Mouse (Mus musculus): ENCODE measurements around the gene Mtmr3. TPM values are rescaled to one million over a fixed set of nuclear protein-coding genes. Genes with fewer than 3 reads are reported as not detected.

The Mtmr3 gene
- polyA plus RNA-seq, 1 experiment from 2014 or later: 31.4 TPM

GRCm38 (mm10) chr11:4469091-4469490 lies 125.6 kb downstream of the Mtmr3 start:
- Histone ChIP-seq H3K27ac (no peak overlapping the region), H3K27me3 (ENCODE audit: low read depth, poor library complexity, severe bottlenecking) (no peaks in the 10 kb centered on the region), H3K4me1 (peaks cover 15% of the 10 kb centered on the region), H3K9me3 (replicated peaks) (no peaks in the 10 kb centered on the region), H3K36me3 (no peaks in the 10 kb centered on the region), H3K4me3 (no peak overlapping the region)
- 62% methylated on average over 5 of the region's 5 CpGs for WGBS
- no peak for DNase-seq (ENCODE audit: low spot score)

- WGBS: 94% methylated on average over 1 of the region's 1 CpGs
- Histone ChIP-seq H3K27ac (no peak overlapping the region), H3K27me3 (ENCODE audit: low read depth, poor library complexity, severe bottlenecking) (no peaks in the 10 kb centered on the region), H3K9me3 (replicated peaks) (no peaks in the 10 kb centered on the region), H3K36me3 (no peaks in the 10 kb centered on the region), H3K4me1 (peaks cover 6% of the 10 kb centered on the region; the same call in 1 of the 2 replicates), H3K4me3 (no peak overlapping the region)
- DNase-seq (ENCODE audit: low spot score): no peak
These were observed 127.2 kb downstream of the Mtmr3 start for GRCm38 (mm10) chr11:4467436-4467835.

GRCm38 (mm10) chr11:4466191-4466590 lies 128.5 kb downstream of the Mtmr3 start:
- WGBS: 87% methylated on average over 4 of the region's 4 CpGs
- peaks cover 1% of the 10 kb centered on the region for H3K4me1 ChIP-seq
- no peaks in the 10 kb centered on the region for H3K36me3 ChIP-seq
- H3K9me3 ChIP-seq (replicated peaks): no peaks in the 10 kb centered on the region
- H3K4me3 ChIP-seq: no peak overlapping the region
- H3K27me3 ChIP-seq (ENCODE audit: low read depth, poor library complexity, severe bottlenecking): no peaks in the 10 kb centered on the region
- no peak overlapping the region for H3K27ac ChIP-seq
- no peak for DNase-seq (ENCODE audit: low spot score)

GRCm38 (mm10) chr11:4464616-4465015 lies 130.0 kb downstream of the Mtmr3 start:
- no peak for DNase-seq (ENCODE audit: low spot score)
- H3K4me1 ChIP-seq: peaks cover 7% of the 10 kb centered on the region

GRCm38 (mm10) chr11:4464186-4464585 lies 130.5 kb downstream of the Mtmr3 start:
- Histone ChIP-seq H3K9me3 (replicated peaks) (no peaks in the 10 kb centered on the region), H3K27ac (no peak overlapping the region), H3K27me3 (ENCODE audit: low read depth, poor library complexity, severe bottlenecking) (no peaks in the 10 kb centered on the region), H3K4me3 (no peak overlapping the region), H3K36me3 (no peaks in the 10 kb centered on the region), H3K4me1 (peaks cover 7% of the 10 kb centered on the region)
- WGBS: 82% methylated on average over 1 of the region's 1 CpGs
- DNase-seq (ENCODE audit: low spot score): no peak

More at GRCm38 (mm10) chr11:4464616-4465015, 130.0 kb downstream of the Mtmr3 start:
- H3K4me3 ChIP-seq: no peak overlapping the region
- H3K9me3 ChIP-seq (replicated peaks): no peaks in the 10 kb centered on the region
- WGBS: 90% methylated on average over 4 of the region's 4 CpGs
- H3K36me3 ChIP-seq: no peaks in the 10 kb centered on the region
- no peak overlapping the region for H3K27ac ChIP-seq
- no peaks in the 10 kb centered on the region for H3K27me3 ChIP-seq (ENCODE audit: low read depth, poor library complexity, severe bottlenecking)

GRCm38 (mm10) chr11:4462868-4463267 lies 131.8 kb downstream of the Mtmr3 start:
- Histone ChIP-seq H3K27ac (no peak overlapping the region), H3K36me3 (no peaks in the 10 kb centered on the region), H3K9me3 (replicated peaks) (no peaks in the 10 kb centered on the region)

GRCm38 (mm10) chr11:4461154-4461553 lies 133.5 kb downstream of the Mtmr3 start:
- Histone ChIP-seq H3K9me3 (replicated peaks) (no peaks in the 10 kb centered on the region), H3K36me3 (no peaks in the 10 kb centered on the region), H3K27me3 (ENCODE audit: low read depth, poor library complexity, severe bottlenecking) (no peaks in the 10 kb centered on the region), H3K27ac (no peak overlapping the region), H3K4me3 (no peak overlapping the region), H3K4me1 (peaks cover 7% of the 10 kb centered on the region)
- DNase-seq (ENCODE audit: low spot score): peak; percentile 62
- WGBS: 23% methylated on average over 12 of the region's 12 CpGs

More at GRCm38 (mm10) chr11:4462868-4463267, 131.8 kb downstream of the Mtmr3 start:
- DNase-seq (ENCODE audit: low spot score): no peak
- H3K4me1 ChIP-seq: peaks cover 7% of the 10 kb centered on the region
- H3K27me3 ChIP-seq (ENCODE audit: low read depth, poor library complexity, severe bottlenecking): no peaks in the 10 kb centered on the region
- no peak overlapping the region for H3K4me3 ChIP-seq
- 54% methylated on average over 2 of the region's 2 CpGs for WGBS

- WGBS: 64% methylated on average over 5 of the region's 5 CpGs
These were observed 134.0 kb downstream of the Mtmr3 start for GRCm38 (mm10) chr11:4460615-4461014.

GRCm38 (mm10) chr11:4454895-4455535 lies 139.6 kb downstream of the Mtmr3 start:
- H3K36me3 ChIP-seq: no peaks in the 10 kb centered on the region
- H3K4me1 ChIP-seq: no peaks in the 10 kb centered on the region
- H3K27me3 ChIP-seq (ENCODE audit: low read depth, poor library complexity, severe bottlenecking): no peaks in the 10 kb centered on the region
- DNase-seq (ENCODE audit: low spot score): no peak
- no peak overlapping the region for H3K27ac ChIP-seq
- no peaks in the 10 kb centered on the region for H3K9me3 ChIP-seq (replicated peaks)
- 80% methylated on average over 8 of the region's 8 CpGs for WGBS
- no peak overlapping the region for H3K4me3 ChIP-seq

More at GRCm38 (mm10) chr11:4460615-4461014, 134.0 kb downstream of the Mtmr3 start:
- Histone ChIP-seq H3K27ac (no peak overlapping the region), H3K27me3 (ENCODE audit: low read depth, poor library complexity, severe bottlenecking) (no peaks in the 10 kb centered on the region), H3K36me3 (no peaks in the 10 kb centered on the region), H3K4me3 (no peak overlapping the region), H3K9me3 (replicated peaks) (no peaks in the 10 kb centered on the region), H3K4me1 (peaks cover 7% of the 10 kb centered on the region)
- DNase-seq (ENCODE audit: low spot score): no peak

GRCm38 (mm10) chr11:4452467-4453184 lies 142.0 kb downstream of the Mtmr3 start:
- H3K27me3 ChIP-seq (ENCODE audit: low read depth, poor library complexity, severe bottlenecking): no peaks in the 10 kb centered on the region
- DNase-seq (ENCODE audit: low spot score): no peak
- no peaks in the 10 kb centered on the region for H3K4me1 ChIP-seq
- H3K9me3 ChIP-seq (replicated peaks): no peaks in the 10 kb centered on the region
- H3K27ac ChIP-seq: no peak overlapping the region
- WGBS: 91% methylated on average over 12 of the region's 12 CpGs
- H3K36me3 ChIP-seq: no peaks in the 10 kb centered on the region
- H3K4me3 ChIP-seq: no peak overlapping the region

- Histone ChIP-seq H3K36me3 (no peaks in the 10 kb centered on the region), H3K4me3 (no peak overlapping the region), H3K9me3 (replicated peaks) (no peaks in the 10 kb centered on the region), H3K27ac (no peak overlapping the region), H3K27me3 (ENCODE audit: low read depth, poor library complexity, severe bottlenecking) (no peaks in the 10 kb centered on the region), H3K4me1 (no peaks in the 10 kb centered on the region)
- 30% methylated on average over 9 of the region's 9 CpGs for WGBS
- peak; percentile 72 for DNase-seq (ENCODE audit: low spot score)
These were observed 143.5 kb downstream of the Mtmr3 start for GRCm38 (mm10) chr11:4451116-4451515.

GRCm38 (mm10) chr11:4446195-4446868 lies 148.3 kb downstream of the Mtmr3 start:
- Histone ChIP-seq H3K27me3 (ENCODE audit: low read depth, poor library complexity, severe bottlenecking) (no peaks in the 10 kb centered on the region), H3K4me1 (no peaks in the 10 kb centered on the region), H3K27ac (no peak overlapping the region), H3K4me3 (no peak overlapping the region), H3K36me3 (no peaks in the 10 kb centered on the region), H3K9me3 (replicated peaks) (no peaks in the 10 kb centered on the region)
- WGBS: 92% methylated on average over 9 of the region's 9 CpGs
- DNase-seq (ENCODE audit: low spot score): no peak

- Histone ChIP-seq H3K9me3 (replicated peaks) (no peaks in the 10 kb centered on the region), H3K27ac (no peak overlapping the region), H3K4me1 (peaks cover 6% of the 10 kb centered on the region), H3K27me3 (ENCODE audit: low read depth, poor library complexity, severe bottlenecking) (no peaks in the 10 kb centered on the region), H3K4me3 (no peak overlapping the region), H3K36me3 (no peaks in the 10 kb centered on the region)
- no peak for DNase-seq (ENCODE audit: low spot score)
- 47% methylated on average over 1 of the region's 1 CpGs for WGBS
These were observed 152.4 kb downstream of the Mtmr3 start for GRCm38 (mm10) chr11:4442280-4442679.
